Mouse (Mus musculus): ENCODE data around the gene Calhm2.
A peak's percentile ranks its signal among the peaks of the same experiment; 100 is the strongest.

- TF ChIP-seq CTCF (IDR thresholded peaks at IDR 0.05; ENCODE audit: extremely low read depth, insufficient read depth, low read length) (peak; percentile 76; the same call in 1 of the 2 replicates), POLR2A (IDR thresholded peaks at IDR 0.05; ENCODE audit: extremely low read depth, insufficient read depth, low read length) (no peak)
Observed at GRCm38 (mm10) chr19:47121054-47121453, 17.0 kb downstream of the Calhm2 start.

All from cortical plate, adult 2 months (tissue).